Mouse (Mus musculus) heart, adult 9 months (tissue): Measurements from ENCODE around the gene Creb3l2.

Source experiments
- DNase-seq, 2 experiments: peaks; one replicate each; pipeline ENCODE4 v3.0.0; 2022; ENCODE audit warnings: low spot score in 2 of 2

The Creb3l2 gene

GRCm38 (mm10) chr6:37441251-37442011, 515 bp downstream of the Creb3l2 start:
- no peak for DNase-seq

GRCm38 (mm10) chr6:37440491-37441250, 1.3 kb downstream of the Creb3l2 start:
- peak; percentile 56 to 59 for DNase-seq

GRCm38 (mm10) chr6:37439676-37440490, 2.1 kb downstream of the Creb3l2 start:
- DNase-seq: no peak

GRCm38 (mm10) chr6:37438510-37438909, 3.4 kb downstream of the Creb3l2 start:
- DNase-seq: no peak

- DNase-seq: no peak
Measured at GRCm38 (mm10) chr6:37437086-37437485, 4.9 kb downstream of the Creb3l2 start.

- no peak for DNase-seq
Measured at GRCm38 (mm10) chr6:37435391-37435790, 6.6 kb downstream of the Creb3l2 start.

- no peak for DNase-seq
Measured at GRCm38 (mm10) chr6:37429849-37430470, 12.0 kb downstream of the Creb3l2 start.

GRCm38 (mm10) chr6:37428947-37429346, 13.0 kb downstream of the Creb3l2 start:
- no peak for DNase-seq

GRCm38 (mm10) chr6:37428044-37428443, 13.9 kb downstream of the Creb3l2 start:
- no peak for DNase-seq

- DNase-seq: no peak
Measured at GRCm38 (mm10) chr6:37426615-37427014, 15.3 kb downstream of the Creb3l2 start.

GRCm38 (mm10) chr6:37425833-37426232, 16.1 kb downstream of the Creb3l2 start:
- DNase-seq: no peak

GRCm38 (mm10) chr6:37425075-37425474, 16.9 kb downstream of the Creb3l2 start:
- DNase-seq: no peak

- peak; percentile 69 to 70 for DNase-seq
Measured at GRCm38 (mm10) chr6:37424374-37424773, 17.6 kb downstream of the Creb3l2 start.

- DNase-seq: no peak
Measured at GRCm38 (mm10) chr6:37423386-37423785, 18.6 kb downstream of the Creb3l2 start.

GRCm38 (mm10) chr6:37421124-37421523, 20.8 kb downstream of the Creb3l2 start:
- DNase-seq: no peak

- DNase-seq: peak; percentile 86 to 92
Measured at GRCm38 (mm10) chr6:37419445-37419941, 22.5 kb downstream of the Creb3l2 start.

- no peak for DNase-seq
Measured at GRCm38 (mm10) chr6:37418931-37419330, 23.0 kb downstream of the Creb3l2 start.

- DNase-seq: no peak
Measured at GRCm38 (mm10) chr6:37416743-37417142, 25.2 kb downstream of the Creb3l2 start.

- no peak for DNase-seq
Measured at GRCm38 (mm10) chr6:37415505-37415904, 26.4 kb downstream of the Creb3l2 start.

GRCm38 (mm10) chr6:37415034-37415433, 26.9 kb downstream of the Creb3l2 start:
- peak; percentile 47 to 66 for DNase-seq

GRCm38 (mm10) chr6:37414576-37414975, 27.4 kb downstream of the Creb3l2 start:
- no peak for DNase-seq
